Mouse (Mus musculus): ENCODE data around the gene Parn. TPM values are rescaled to one million over a fixed set of nuclear protein-coding genes. Genes with fewer than 3 reads are reported as not detected.

Gene Parn
- polyA plus RNA-seq (2014; fragmentation: Illumina TruSeq; extraction: RNeasy Lipid Tissue Mini Kit (QIAGEN cat#74804); ENCODE audit: low read depth, low replicate concordance): 26.6 TPM

DNA sequence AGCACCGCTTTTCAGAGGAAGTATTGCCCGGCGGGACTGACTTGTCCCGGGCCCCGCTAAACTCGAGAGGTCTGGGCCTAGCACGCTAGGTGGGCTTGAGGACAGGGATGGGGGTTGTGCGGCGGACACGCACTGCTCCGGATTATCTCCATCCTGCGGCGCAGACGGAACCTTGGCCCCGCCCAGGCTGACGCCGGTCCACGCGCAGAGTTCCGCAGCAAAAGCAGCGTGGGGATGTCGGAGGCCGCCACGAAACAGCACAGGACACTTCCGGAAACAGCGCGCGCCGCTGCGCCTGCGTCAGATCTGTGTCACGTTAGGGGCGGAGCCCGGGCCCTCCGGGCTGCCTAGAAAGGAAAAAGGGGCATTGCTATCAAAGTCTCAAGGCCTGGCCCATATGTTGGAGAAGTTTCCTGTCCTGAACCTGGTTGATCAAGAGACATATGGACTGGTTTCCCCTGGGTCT, at the start of gene Parn:
TSS of gene Parn (minus strand) at position 293 of the 466 bp plus-strand sequence.

DNA sequence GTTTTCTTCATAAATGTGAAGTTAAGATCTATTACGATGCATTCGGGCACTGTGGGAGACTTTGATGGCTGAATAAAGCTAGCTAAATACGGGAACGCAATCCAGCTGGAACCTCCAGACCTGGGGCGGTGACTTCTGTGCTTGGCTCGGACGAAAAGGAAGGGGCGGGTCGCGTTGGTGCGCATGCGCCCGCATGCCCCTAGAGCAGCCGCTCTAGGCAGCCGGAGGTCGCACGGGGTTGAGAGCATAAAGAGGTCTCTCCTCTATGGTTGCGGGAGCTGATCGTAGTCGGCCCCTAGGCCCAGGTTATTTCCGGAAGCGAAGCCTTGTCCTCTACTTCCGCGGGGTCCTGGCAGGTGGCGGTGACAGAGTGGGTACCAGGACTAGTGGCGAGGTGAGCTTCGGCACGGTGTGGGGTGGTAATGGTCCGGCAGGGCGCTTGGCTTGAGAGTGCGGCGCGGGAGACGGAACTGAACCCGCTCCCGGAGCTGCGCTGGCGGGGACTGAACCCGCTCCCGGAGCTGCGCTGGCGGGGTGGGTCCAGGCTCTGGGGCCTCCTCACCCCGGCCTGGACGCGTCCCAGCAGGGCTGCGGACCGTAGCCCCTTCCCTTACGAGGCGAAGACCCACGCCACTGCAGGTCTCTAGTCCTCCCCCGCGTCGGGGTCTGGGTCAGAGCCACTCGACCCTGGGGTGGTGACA, 3.9 kb upstream of the Parn start, which contains the start of the genes Bfar and 3110001I22Rik:
TSS of gene Bfar (plus strand) at position 174 of the 701 bp plus-strand sequence.
TSS of gene 3110001I22Rik (plus strand) at position 245 of the 701 bp plus-strand sequence.

Other genes with a start within 250 kb of the Parn start
- 38.3 TPM for gene Bfar, start 3.7 kb upstream of the Parn start, polyA plus RNA-seq (2014; fragmentation: Illumina TruSeq; extraction: RNeasy Lipid Tissue Mini Kit (QIAGEN cat#74804); ENCODE audit: low read depth, low replicate concordance)
- 1.9 TPM for gene 3110001I22Rik, start 3.8 kb upstream of the Parn start, polyA plus RNA-seq (2014; fragmentation: Illumina TruSeq; extraction: RNeasy Lipid Tissue Mini Kit (QIAGEN cat#74804); ENCODE audit: low read depth, low replicate concordance)
- 0.32 TPM for gene Pla2g10, start 62.8 kb upstream of the Parn start, polyA plus RNA-seq (2014; fragmentation: Illumina TruSeq; extraction: RNeasy Lipid Tissue Mini Kit (QIAGEN cat#74804); ENCODE audit: low read depth, low replicate concordance)
- gene Rrn3, start 112.5 kb upstream of the Parn start, polyA plus RNA-seq (2014; fragmentation: Illumina TruSeq; extraction: RNeasy Lipid Tissue Mini Kit (QIAGEN cat#74804); ENCODE audit: low read depth, low replicate concordance): 18.8 TPM
- gene Ntan1, start 150.7 kb upstream of the Parn start, polyA plus RNA-seq (2014; fragmentation: Illumina TruSeq; extraction: RNeasy Lipid Tissue Mini Kit (QIAGEN cat#74804); ENCODE audit: low read depth, low replicate concordance): 66.6 TPM
- gene Pdxdc1, start 235.0 kb upstream of the Parn start, polyA plus RNA-seq (2014; fragmentation: Illumina TruSeq; extraction: RNeasy Lipid Tissue Mini Kit (QIAGEN cat#74804); ENCODE audit: low read depth, low replicate concordance): 215 TPM
- 8.0 TPM for gene Mpv17l, start 235.0 kb upstream of the Parn start, polyA plus RNA-seq (2014; fragmentation: Illumina TruSeq; extraction: RNeasy Lipid Tissue Mini Kit (QIAGEN cat#74804); ENCODE audit: low read depth, low replicate concordance)

All from adipose tissue, adult 10 weeks (tissue).